Mouse (Mus musculus) MEL (cell line): ENCODE data around the gene Hist1h3i. TPM values are rescaled to one million over a fixed set of nuclear protein-coding genes. Genes with fewer than 3 reads are reported as not detected.

ENCODE experiments used
- DNase-seq: peaks from one replicate; pipeline ENCODE4 v3.0.0; 2011; ENCODE audit warnings: low read depth, low spot score
- H3K27ac ChIP-seq: 2 replicates; pipeline ENCODE4 v1.5.1; 2012; ENCODE audit warnings: low read depth, mild to moderate bottlenecking, control low read depth, low read length, moderate library complexity; ENCODE audit not compliant: control insufficient read depth
- H3K27me3 ChIP-seq, 2 experiments: fragments of 150-350 bp in 1 of 2; sonication (generic) in 1 of 2; 2 replicates each; pipeline ENCODE4 v1.6.1; 2012; ENCODE audit warnings: low read length in 2 of 2, mild to moderate bottlenecking in 2 of 2, improper control_type of control experiment in 1 of 2, moderate library complexity in 1 of 2; ENCODE audit not compliant: insufficient read depth in 2 of 2, control insufficient read depth in 1 of 2
- H3K36me3 ChIP-seq, 2 experiments: 2 replicates each; pipeline ENCODE4 v1.6.1; 2012 to 2014; ENCODE audit warnings: low read length in 2 of 2, improper control_type of control experiment in 1 of 2, inconsistent platforms in 1 of 2, mild to moderate bottlenecking in 1 of 2; ENCODE audit not compliant: insufficient read depth in 2 of 2, control insufficient read depth in 1 of 2
- H3K4me1 ChIP-seq, 2 experiments: fragments of 150-350 bp in 1 of 2; sonication (generic) in 1 of 2; 2 replicates each; pipeline ENCODE4 v1.6.1; 2012; ENCODE audit warnings: low read length in 2 of 2, improper control_type of control experiment in 1 of 2, mild to moderate bottlenecking in 1 of 2; ENCODE audit not compliant: insufficient read depth in 2 of 2, control insufficient read depth in 1 of 2
- H3K4me3 ChIP-seq, 2 experiments: fragments of 150-350 bp in 1 of 2; sonication (generic) in 1 of 2; 2 replicates each; pipeline ENCODE4 v1.5.1; 2012; ENCODE audit warnings: low read depth in 2 of 2, low read length in 2 of 2, mild to moderate bottlenecking in 2 of 2, moderate library complexity in 2 of 2, control low read depth in 1 of 2, improper control_type of control experiment in 1 of 2; ENCODE audit not compliant: control insufficient read depth in 1 of 2, insufficient read depth in 1 of 2
- H3K79me2 ChIP-seq: 2 replicates; pipeline ENCODE4 v1.6.1; 2012; ENCODE audit warnings: mild to moderate bottlenecking, low read length, moderate library complexity; ENCODE audit not compliant: control insufficient read depth, poor library complexity, insufficient read depth
- H3K9ac ChIP-seq: 2 replicates; pipeline ENCODE4 v1.6.1; 2012; ENCODE audit warnings: low read depth, mild to moderate bottlenecking, control low read depth, low read length, moderate library complexity; ENCODE audit not compliant: control insufficient read depth, poor library complexity, severe bottlenecking
- H3K9me3 ChIP-seq: fragments of 150-350 bp; sonication (generic); replicated peaks from 2 replicates; pipeline ENCODE4 v1.6.1; 2012; ENCODE audit warnings: mild to moderate bottlenecking, low read length, improper control_type of control experiment, moderate library complexity; ENCODE audit not compliant: insufficient read depth
- BHLHE40 ChIP-seq: IDR thresholded peaks from 2 replicates; pipeline ENCODE4 v1.6.1; 2012; ENCODE audit warnings: low read depth, mild to moderate bottlenecking, inconsistent platforms, low read length, improper control_type of control experiment, borderline replicate concordance
- CHD2 ChIP-seq: IDR thresholded peaks from 2 replicates; pipeline ENCODE4 v1.6.1; 2011; ENCODE audit warnings: low read length, improper control_type of control experiment
- CTCF ChIP-seq, 3 experiments: IDR thresholded peaks in 2 of 3; conservative IDR thresholded peaks in 1 of 3; 2 replicates each; pipeline ENCODE4 v1.5.1; 2011 to 2012; ENCODE audit warnings: low read length in 3 of 3, low read depth in 2 of 3, mild to moderate bottlenecking in 2 of 3, improper control_type of control experiment in 1 of 3, inconsistent platforms in 1 of 3, mixed read lengths in 1 of 3, moderate library complexity in 1 of 3; ENCODE audit not compliant: control insufficient read depth in 1 of 3, insufficient read depth in 1 of 3, poor library complexity in 1 of 3, severe bottlenecking in 1 of 3
- E2F4 ChIP-seq: IDR thresholded peaks from 2 replicates; pipeline ENCODE4 v1.6.1; 2011; ENCODE audit warnings: low read depth, low read length, improper control_type of control experiment, borderline replicate concordance
- ETS1 ChIP-seq: IDR thresholded peaks from 2 replicates; pipeline ENCODE4 v1.6.1; 2012; ENCODE audit warnings: low read depth, mild to moderate bottlenecking, inconsistent platforms, low read length, improper control_type of control experiment, moderate library complexity
- GABPA ChIP-seq: IDR thresholded peaks from 2 replicates; pipeline ENCODE4 v1.6.1; 2012; ENCODE audit warnings: low read depth, mild to moderate bottlenecking, inconsistent platforms, low read length, improper control_type of control experiment, moderate library complexity
- HCFC1 ChIP-seq: IDR thresholded peaks from 2 replicates; pipeline ENCODE4 v1.6.1; 2012; ENCODE audit warnings: low read depth, mild to moderate bottlenecking, inconsistent platforms, low read length, improper control_type of control experiment, moderate library complexity
- KAT2A ChIP-seq: conservative IDR thresholded peaks from 2 replicates; pipeline ENCODE4 v1.6.1; 2012; ENCODE audit warnings: low read depth, low read length, improper control_type of control experiment, inconsistent platforms
- MAFK ChIP-seq: IDR thresholded peaks from 2 replicates; pipeline ENCODE4 v1.6.1; 2011; ENCODE audit warnings: low read depth, mild to moderate bottlenecking, low read length, improper control_type of control experiment, borderline replicate concordance
- MAX ChIP-seq: IDR thresholded peaks from 2 replicates; pipeline ENCODE4 v1.6.1; 2011; ENCODE audit warnings: low read length, improper control_type of control experiment
- MEF2A ChIP-seq: IDR thresholded peaks from 2 replicates; pipeline ENCODE4 v1.6.1; 2014; ENCODE audit warnings: low read depth, mild to moderate bottlenecking, inconsistent platforms, low read length, improper control_type of control experiment; ENCODE audit not compliant: poor library complexity, insufficient replicate concordance, severe bottlenecking; ENCODE audit errors: extremely low read depth
- MYB ChIP-seq: IDR thresholded peaks from 2 replicates; pipeline ENCODE4 v1.6.1; 2011; ENCODE audit warnings: mild to moderate bottlenecking, low read depth, low read length, improper control_type of control experiment
- NELFE ChIP-seq: IDR thresholded peaks from 2 replicates; pipeline ENCODE4 v1.6.1; 2011; ENCODE audit warnings: low read depth, low read length, improper control_type of control experiment
- POLR2AphosphoS2 ChIP-seq: IDR thresholded peaks from 2 replicates; pipeline ENCODE4 v1.6.1; 2011; ENCODE audit warnings: low read length, improper control_type of control experiment
- POLR2AphosphoS5 ChIP-seq: IDR thresholded peaks from 2 replicates; pipeline ENCODE4 v1.6.1; 2012; ENCODE audit warnings: low read depth, borderline replicate concordance, mild to moderate bottlenecking, inconsistent platforms, low read length, moderate library complexity, mixed read lengths
- RAD21 ChIP-seq: IDR thresholded peaks from 2 replicates; pipeline ENCODE4 v1.6.1; 2011; ENCODE audit warnings: mild to moderate bottlenecking, low read depth, low read length, improper control_type of control experiment
- TBP ChIP-seq: IDR thresholded peaks from 2 replicates; pipeline ENCODE4 v1.8.0; 2011; ENCODE audit warnings: low read depth, low read length, improper control_type of control experiment
- TCF12 ChIP-seq: IDR thresholded peaks from 2 replicates; pipeline ENCODE4 v1.6.1; 2014; ENCODE audit warnings: low read depth, mild to moderate bottlenecking, inconsistent platforms, low read length, improper control_type of control experiment, moderate library complexity
- USF1 ChIP-seq: IDR thresholded peaks from 2 replicates; pipeline ENCODE4 v1.6.1; 2014; ENCODE audit warnings: low read depth, mild to moderate bottlenecking, inconsistent platforms, low read length, improper control_type of control experiment, moderate library complexity
- ZNF384 ChIP-seq: IDR thresholded peaks from 2 replicates; pipeline ENCODE4 v1.6.1; 2012; ENCODE audit warnings: low read depth, mild to moderate bottlenecking, inconsistent platforms, low read length, improper control_type of control experiment
- polyA plus RNA-seq, 2 experiments: library from polyadenylated mRNA; stranded (reverse) in 1 of 2; unstranded in 1 of 2; fragments of >175 nt in 1 of 2; fragments of >200 nt in 1 of 2; gene quantifications; 2 replicates each; pipeline versions ENCODE4 v1.2.1 to v1.2.4; 2012; ENCODE audit warnings: low replicate concordance in 2 of 2, low read depth in 1 of 2; ENCODE audit not compliant: insufficient read length in 2 of 2, insufficient read depth in 1 of 2, missing spikeins in 1 of 2
- total RNA-seq: library from RNA; depleted of rRNA; stranded (reverse); fragments of 300-350 nt; gene quantifications from 2 replicates; pipeline ENCODE4 v1.2.3, GENCODE M21; 2012

The Hist1h3i gene
- total and polyA plus RNA-seq, 3 experiments, result 18.1 to 1,321 TPM; not detected in 1

DNA sequence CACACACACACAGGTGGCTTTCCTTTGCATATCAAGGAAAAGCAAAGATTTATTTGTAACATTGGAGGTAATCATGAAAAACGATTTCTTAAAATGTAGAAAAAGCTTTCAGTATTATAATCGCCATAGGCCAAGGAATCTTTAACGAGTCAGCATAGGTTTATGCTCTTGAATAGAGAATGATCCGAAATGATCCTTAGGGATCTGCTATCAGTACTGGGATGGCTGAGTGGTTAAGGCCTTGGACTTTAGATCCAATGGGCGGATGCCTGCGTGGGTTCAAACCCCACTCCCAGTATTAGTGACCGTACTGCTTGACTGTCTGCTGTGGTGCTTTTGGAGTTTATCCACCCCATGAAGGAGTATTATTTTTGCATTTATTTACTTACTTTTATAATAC, 12.4 kb upstream of the Hist1h3i start:
- Histone ChIP-seq H3K4me1 (peaks cover 0 to 6% of the 10 kb centered on the region in 2 experiments; a peak in 3 of 4 replicates), H3K79me2 (no peaks in the 10 kb centered on the region), H3K27ac (no peak overlapping the region)

DNA sequence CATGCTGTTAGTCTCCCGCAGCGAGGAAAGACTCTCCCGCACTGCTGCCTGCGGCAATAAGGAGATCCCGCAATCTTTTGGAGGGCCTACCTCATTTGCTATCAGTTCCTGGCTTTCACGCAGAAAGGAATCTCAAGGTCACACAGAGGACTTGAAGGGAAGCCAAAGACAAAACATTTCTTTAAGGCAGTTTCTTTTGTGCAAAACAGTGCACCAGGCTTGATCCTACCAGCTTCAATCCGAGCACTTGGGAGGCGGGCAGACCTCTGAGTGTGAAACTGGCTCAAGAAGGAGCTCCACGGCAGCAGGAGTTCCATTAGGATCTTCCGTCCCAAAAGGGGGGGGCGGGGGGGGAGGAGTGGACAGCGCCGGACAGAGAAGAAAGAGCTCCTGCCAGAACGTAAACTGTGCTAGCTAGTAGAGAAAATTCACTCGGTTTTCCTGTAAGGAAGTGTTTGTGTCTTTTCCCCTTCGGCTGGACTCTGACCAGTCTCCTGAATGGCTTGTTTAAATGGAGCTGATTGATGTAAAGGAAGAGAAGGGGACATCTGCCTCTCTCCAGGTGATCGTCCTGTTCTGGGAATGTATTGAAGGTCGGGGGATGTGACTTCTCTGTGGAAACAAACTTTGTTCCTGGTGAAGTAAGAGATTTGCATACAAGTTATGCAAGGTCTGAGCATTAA, 7.6 kb upstream of the Hist1h3i start:
- Histone ChIP-seq H3K9me3 (no peaks in the 10 kb centered on the region), H3K36me3 (peaks cover 0 to 21% of the 10 kb centered on the region in 2 experiments; a peak in 2 of 4 replicates), H3K4me1 (peaks cover 4 to 9% of the 10 kb centered on the region in 2 experiments), H3K79me2 (no peaks in the 10 kb centered on the region), H3K9ac (peak overlapping the region; percentile 61), H3K27me3 (no peaks in the 10 kb centered on the region), H3K4me3 (peak overlapping the region; percentile 31 to 38), H3K27ac (no peak overlapping the region)
- DNase-seq, result peak; percentile 54
- no peak for TF ChIP-seq MAX
- no peak for TF ChIP-seq MEF2A
- TF ChIP-seq ZNF384, result no peak
- TF ChIP-seq KAT2A, result no peak
- TF ChIP-seq TBP, result no peak
- TF ChIP-seq USF1, result no peak
- TF ChIP-seq ETS1, result no peak
- TF ChIP-seq HCFC1, result no peak
- TF ChIP-seq NELFE, result no peak
- no peak for TF ChIP-seq POLR2AphosphoS2
- no peak for TF ChIP-seq GABPA
- no peak for TF ChIP-seq E2F4
- TF ChIP-seq POLR2AphosphoS5, result no peak
- TF ChIP-seq MAFK, result no peak
- TF ChIP-seq MYB, result no peak
- no peak for TF ChIP-seq BHLHE40
- TF ChIP-seq CHD2, result no peak
- TF ChIP-seq CTCF (IDR thresholded peaks at IDR 0.05 in 2 of 3, conservative IDR thresholded peaks at IDR 0.05 in 1 of 3; ENCODE audit: control insufficient read depth in 1 of 3, insufficient read depth in 1 of 3, low read depth in 2 of 3, low read length in 3 of 3, poor library complexity in 1 of 3, severe bottlenecking in 1 of 3), result no peak
- no peak for TF ChIP-seq TCF12

More for the DNA sequence above, 12.4 kb upstream of the Hist1h3i start:
- Histone ChIP-seq H3K36me3 (peaks cover 0 to 2% of the 10 kb centered on the region in 2 experiments; a peak in 2 of 4 replicates), H3K9ac (no peak overlapping the region), H3K9me3 (no peaks in the 10 kb centered on the region), H3K4me3 (no peak overlapping the region), H3K27me3 (no peaks in the 10 kb centered on the region)
- TF ChIP-seq RAD21, result no peak
- peak; percentile 91 for TF ChIP-seq TBP
- no peak for DNase-seq
